Mouse (Mus musculus): ENCODE data around the gene Ptchd4. TPM values are rescaled to one million over a fixed set of nuclear protein-coding genes. Genes with fewer than 3 reads are reported as not detected.

Ptchd4 gene
- polyA plus RNA-seq, 1 experiment from 2014 or later = 0.33 TPM

- no peak overlapping the region for H3K9ac ChIP-seq
- H3K9me3 ChIP-seq = no peaks in the 10 kb centered on the region
- H3K27me3 ChIP-seq (replicated peaks) = no peaks in the 10 kb centered on the region
- no peak for ATAC-seq
- no peaks in the 10 kb centered on the region for H3K4me1 ChIP-seq (replicated peaks)
- no peak overlapping the region for H3K4me2 ChIP-seq (replicated peaks)
- H3K4me3 ChIP-seq (replicated peaks) = no peak overlapping the region
- WGBS = 73% methylated on average over 2 of the region's 2 CpGs
- H3K36me3 ChIP-seq = no peaks in the 10 kb centered on the region
- H3K27ac ChIP-seq = no peak overlapping the region
Observed at GRCm38 (mm10) chr17:42456441-42456840, 140.7 kb downstream of the Ptchd4 start.

GRCm38 (mm10) chr17:42462726-42463125, 147.0 kb downstream of the Ptchd4 start:
- ATAC-seq = no peak
- H3K4me1 ChIP-seq (replicated peaks) = no peaks in the 10 kb centered on the region
- no peak overlapping the region for H3K4me3 ChIP-seq (replicated peaks)
- no peaks in the 10 kb centered on the region for H3K36me3 ChIP-seq
- H3K9me3 ChIP-seq = no peaks in the 10 kb centered on the region
- no peaks in the 10 kb centered on the region for H3K27me3 ChIP-seq (replicated peaks)
- H3K9ac ChIP-seq = no peak overlapping the region
- no peak overlapping the region for H3K4me2 ChIP-seq (replicated peaks)
- no peak overlapping the region for H3K27ac ChIP-seq

GRCm38 (mm10) chr17:42480173-42480991, 164.6 kb downstream of the Ptchd4 start:
- Histone ChIP-seq H3K4me1 (replicated peaks) (no peaks in the 10 kb centered on the region), H3K4me2 (replicated peaks) (no peak overlapping the region), H3K27ac (no peak overlapping the region), H3K36me3 (no peaks in the 10 kb centered on the region), H3K27me3 (replicated peaks) (no peaks in the 10 kb centered on the region), H3K9me3 (no peaks in the 10 kb centered on the region), H3K4me3 (replicated peaks) (no peak overlapping the region), H3K9ac (no peak overlapping the region)
- no peak for ATAC-seq
- 83% methylated on average over 5 of the region's 5 CpGs for WGBS

GRCm38 (mm10) chr17:42509356-42510262, 193.9 kb downstream of the Ptchd4 start:
- no peak overlapping the region for H3K4me2 ChIP-seq (replicated peaks)
- H3K27me3 ChIP-seq (replicated peaks) = no peaks in the 10 kb centered on the region
- H3K36me3 ChIP-seq = no peaks in the 10 kb centered on the region
- H3K9ac ChIP-seq = no peak overlapping the region
- H3K4me1 ChIP-seq (replicated peaks) = no peaks in the 10 kb centered on the region
- no peak overlapping the region for H3K4me3 ChIP-seq (replicated peaks)
- H3K9me3 ChIP-seq = no peaks in the 10 kb centered on the region
- 76% methylated on average over 9 of the region's 9 CpGs for WGBS
- no peak overlapping the region for H3K27ac ChIP-seq
- no peak for ATAC-seq

- Histone ChIP-seq H3K9ac (no peak overlapping the region), H3K4me2 (replicated peaks) (no peak overlapping the region)
- ATAC-seq = no peak
Observed at GRCm38 (mm10) chr17:42530147-42530546, 214.4 kb downstream of the Ptchd4 start.

GRCm38 (mm10) chr17:42549578-42549977, 233.8 kb downstream of the Ptchd4 start:
- H3K4me3 ChIP-seq (replicated peaks) = no peak overlapping the region
- WGBS = 78% methylated on average over 2 of the region's 2 CpGs
- H3K27ac ChIP-seq = no peak overlapping the region
- H3K36me3 ChIP-seq = no peaks in the 10 kb centered on the region
- H3K9me3 ChIP-seq = no peaks in the 10 kb centered on the region
- no peak for ATAC-seq
- H3K9ac ChIP-seq = no peak overlapping the region
- no peak overlapping the region for H3K4me2 ChIP-seq (replicated peaks)
- H3K27me3 ChIP-seq (replicated peaks) = no peaks in the 10 kb centered on the region
- H3K4me1 ChIP-seq (replicated peaks) = no peaks in the 10 kb centered on the region

More at GRCm38 (mm10) chr17:42530147-42530546, 214.4 kb downstream of the Ptchd4 start:
- H3K9me3 ChIP-seq = no peaks in the 10 kb centered on the region
- H3K27ac ChIP-seq = no peak overlapping the region
- 66% methylated on average over 5 of the region's 5 CpGs for WGBS
- H3K4me1 ChIP-seq (replicated peaks) = no peaks in the 10 kb centered on the region
- H3K36me3 ChIP-seq = no peaks in the 10 kb centered on the region
- H3K4me3 ChIP-seq (replicated peaks) = no peak overlapping the region
- no peaks in the 10 kb centered on the region for H3K27me3 ChIP-seq (replicated peaks)
